Mouse (Mus musculus): ENCODE measurements around the gene Cnnm2. TPM values are rescaled to one million over a fixed set of nuclear protein-coding genes. Genes with fewer than 3 reads are reported as not detected.

Gene Cnnm2
- total RNA-seq, 2 experiments from 2014 or later = 6.0 to 6.7 TPM

DNA sequence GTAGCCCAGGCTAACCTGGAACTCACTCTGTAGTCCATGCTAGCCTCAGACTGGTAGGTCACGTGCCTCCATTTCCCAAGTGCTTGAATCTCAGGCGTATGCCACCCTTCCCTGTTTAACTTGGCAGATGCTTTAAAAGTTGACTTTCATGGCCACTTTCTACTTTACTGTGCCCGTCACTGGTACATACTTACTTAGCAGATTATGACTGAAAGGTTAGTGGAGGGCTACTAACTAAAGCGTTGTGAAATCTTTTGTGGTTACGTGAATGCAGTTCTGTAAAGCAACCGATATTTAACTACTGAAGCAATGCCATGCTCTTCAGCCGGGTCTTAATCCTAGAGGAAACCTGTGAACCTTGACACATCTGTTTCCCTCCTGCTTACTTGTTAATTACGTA, 30.5 kb downstream of the Cnnm2 start:
- intact Hi-C loops (cut with DNase I) = no loop called here
- no peak for DNase-seq

GRCm38 (mm10) chr19:46792480-46792879, 31.1 kb downstream of the Cnnm2 start:
- DNase-seq = no peak
- intact Hi-C loops (cut with DNase I) = no loop called here

- DNase-seq = no peak
- intact Hi-C loops (cut with DNase I) = no loop called here
Measured at GRCm38 (mm10) chr19:46794181-46794580, 32.8 kb downstream of the Cnnm2 start.

GRCm38 (mm10) chr19:46799903-46800583, 38.6 kb downstream of the Cnnm2 start:
- DNase-seq = no peak
- intact Hi-C loops (cut with DNase I) = no loop called here

DNA sequence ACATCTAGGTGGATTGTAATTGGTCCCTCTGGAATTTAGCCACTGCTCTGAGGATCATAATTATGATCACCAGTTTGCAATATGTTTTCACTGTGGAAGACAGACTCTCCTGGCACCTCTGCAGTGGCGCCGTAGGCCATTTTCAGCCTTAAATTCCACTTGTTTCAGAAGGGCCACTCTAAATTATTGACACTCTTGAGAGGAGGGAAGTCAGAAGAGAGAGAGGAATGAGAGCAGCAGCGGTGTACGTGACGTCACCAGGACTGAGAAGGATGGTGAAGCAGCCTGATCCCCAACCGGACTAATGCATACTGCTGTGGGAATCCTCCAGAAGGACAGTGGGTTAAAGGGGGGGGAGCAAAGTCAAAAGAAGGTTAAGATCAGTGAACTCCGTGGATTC, 40.1 kb downstream of the Cnnm2 start:
- intact Hi-C loops (cut with DNase I) = no loop called here
- no peak for DNase-seq

DNA sequence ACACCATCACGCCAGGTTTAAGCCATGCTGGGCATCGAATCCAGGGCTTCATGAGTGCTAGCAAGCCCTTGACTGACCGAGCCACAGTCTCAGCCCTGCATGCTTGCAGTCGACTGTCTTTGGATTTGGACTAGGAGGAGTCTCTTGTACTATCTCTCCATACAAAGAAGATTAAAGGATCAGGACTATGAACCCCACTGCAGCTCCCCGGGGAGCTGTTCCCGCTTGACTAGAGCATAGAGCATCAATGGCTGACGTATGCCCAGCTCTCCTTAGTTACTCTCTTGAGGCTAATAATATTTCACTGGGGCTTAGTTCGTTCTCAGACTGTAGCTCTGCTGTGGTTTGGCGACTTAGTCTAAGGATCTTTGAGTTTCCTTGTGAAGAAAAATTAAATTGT, 40.9 kb downstream of the Cnnm2 start:
- intact Hi-C loops (cut with DNase I) = no loop called here
- DNase-seq = no peak

- intact Hi-C loops (cut with DNase I) = no loop called here
- no peak for DNase-seq
Measured at GRCm38 (mm10) chr19:46803732-46804131, 42.3 kb downstream of the Cnnm2 start.

DNA sequence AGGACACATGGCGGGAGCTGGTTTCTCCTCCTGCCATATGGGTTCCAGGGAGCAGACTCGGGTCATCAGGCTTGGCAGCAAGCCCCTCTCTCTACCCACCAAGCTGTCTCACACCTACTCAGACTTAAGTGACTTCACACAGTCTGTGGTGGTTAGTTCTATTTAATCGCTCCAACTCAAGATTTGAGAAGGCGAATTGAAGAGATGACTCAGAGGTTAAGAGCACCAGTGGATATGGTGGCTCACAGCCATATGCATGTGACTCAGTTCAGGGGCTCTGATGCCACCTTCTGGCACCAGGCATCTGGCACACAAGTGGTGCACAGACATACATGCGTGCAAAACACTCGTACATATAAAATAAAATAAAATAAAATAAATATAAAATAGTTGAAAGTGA, 43.4 kb downstream of the Cnnm2 start:
- intact Hi-C loops (cut with DNase I) = no loop called here
- no peak for DNase-seq

- no peak for DNase-seq
- intact Hi-C loops (cut with DNase I) = no loop called here
Measured at GRCm38 (mm10) chr19:46805933-46806688, 44.7 kb downstream of the Cnnm2 start.

- DNase-seq = no peak
- intact Hi-C loops (cut with DNase I) = no loop called here
Measured at GRCm38 (mm10) chr19:46808261-46808660, 46.9 kb downstream of the Cnnm2 start.

DNA sequence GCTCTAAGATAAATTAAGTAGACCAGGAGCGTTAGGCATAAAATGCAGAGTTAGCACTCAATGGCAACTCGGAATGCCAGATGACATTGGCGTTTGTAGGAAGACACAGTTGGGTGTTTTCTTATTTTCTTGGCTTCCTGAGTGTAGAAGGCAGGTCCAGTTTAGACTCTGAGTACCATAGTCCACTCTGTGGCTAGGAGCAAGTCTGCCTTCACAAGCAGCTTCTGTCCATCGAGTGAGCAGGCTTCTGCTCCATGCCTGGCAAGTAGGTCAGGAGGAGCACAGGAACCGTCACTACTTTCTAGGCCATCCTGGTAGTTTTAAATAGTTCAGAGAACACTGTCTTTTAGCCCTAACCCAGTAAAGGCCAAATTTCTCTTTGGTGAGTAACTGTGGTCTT, 47.6 kb downstream of the Cnnm2 start:
- DNase-seq = no peak
- intact Hi-C loops (cut with DNase I) = no loop called here

DNA sequence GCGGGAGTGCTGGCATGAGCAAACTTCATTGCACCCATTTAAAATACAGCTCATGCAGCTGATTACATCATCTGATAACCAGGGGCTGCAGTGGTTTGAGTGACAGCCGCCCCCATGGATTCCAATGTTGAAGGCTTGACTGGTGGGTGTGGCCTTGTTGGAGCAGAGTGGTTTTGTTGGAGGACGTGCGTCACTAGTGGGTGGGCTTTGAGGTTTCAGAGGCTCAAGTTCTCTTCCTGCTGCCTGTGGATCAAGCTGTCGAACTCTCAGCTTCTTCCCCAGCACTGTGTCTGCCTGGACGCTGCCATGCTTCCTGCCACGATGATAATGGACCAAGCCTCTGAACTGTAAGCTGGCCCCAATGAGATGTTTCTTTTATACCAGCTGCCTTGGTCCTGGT, 57.9 kb downstream of the Cnnm2 start:
- intact Hi-C loops (cut with DNase I) = no loop called here
- DNase-seq = no peak

DNA sequence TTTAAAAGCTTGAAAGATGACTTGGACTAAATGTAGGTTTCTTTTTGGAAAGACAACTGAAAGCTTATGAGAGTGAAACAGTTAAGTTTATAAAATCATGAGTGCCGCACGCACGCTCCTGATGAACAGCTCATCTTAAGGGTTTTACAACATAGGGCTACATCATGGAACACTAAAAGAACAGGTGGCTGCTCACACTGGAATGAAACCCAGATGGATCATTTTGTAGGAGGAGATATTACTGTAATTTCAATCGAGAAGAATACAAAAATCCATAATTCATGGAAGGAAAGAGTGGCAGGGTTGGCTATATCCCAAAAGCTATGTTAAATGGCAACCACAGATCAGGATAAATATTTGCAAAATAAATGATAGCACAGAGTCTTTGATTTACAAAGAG, 61.1 kb downstream of the Cnnm2 start:
- intact Hi-C loops (cut with DNase I) = no loop called here
- DNase-seq = no peak

DNA sequence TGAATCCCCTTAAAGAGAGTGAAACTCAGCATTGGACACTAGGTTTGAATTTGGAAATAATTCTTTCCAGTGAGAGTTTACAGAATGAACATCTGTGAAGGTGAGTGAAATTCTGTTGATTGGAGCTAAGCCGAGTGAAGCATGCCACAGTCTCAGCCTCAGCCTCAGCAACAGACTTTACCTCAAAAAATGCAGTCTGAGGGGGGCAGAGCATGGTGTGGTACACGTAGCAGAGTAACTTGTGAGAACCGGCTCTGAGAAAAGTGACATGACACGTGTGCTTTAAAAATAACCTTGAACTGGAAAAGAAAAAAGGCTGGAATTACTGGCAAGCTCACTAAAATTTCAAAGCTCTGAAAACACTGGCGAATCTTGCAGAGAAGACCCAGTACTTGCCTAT, 62.4 kb downstream of the Cnnm2 start:
- intact Hi-C loops (cut with DNase I) = no loop called here
- DNase-seq = no peak

GRCm38 (mm10) chr19:46824867-46825266, 63.5 kb downstream of the Cnnm2 start:
- no peak for DNase-seq
- intact Hi-C loops (cut with DNase I) = no loop called here

GRCm38 (mm10) chr19:46827654-46828165, 66.3 kb downstream of the Cnnm2 start:
- intact Hi-C loops (cut with DNase I) = no loop called here

GRCm38 (mm10) chr19:46828961-46829360, 67.6 kb downstream of the Cnnm2 start:
- DNase-seq = no peak
- intact Hi-C loops (cut with DNase I) = no loop called here

More at GRCm38 (mm10) chr19:46827654-46828165, 66.3 kb downstream of the Cnnm2 start:
- no peak for DNase-seq

DNA sequence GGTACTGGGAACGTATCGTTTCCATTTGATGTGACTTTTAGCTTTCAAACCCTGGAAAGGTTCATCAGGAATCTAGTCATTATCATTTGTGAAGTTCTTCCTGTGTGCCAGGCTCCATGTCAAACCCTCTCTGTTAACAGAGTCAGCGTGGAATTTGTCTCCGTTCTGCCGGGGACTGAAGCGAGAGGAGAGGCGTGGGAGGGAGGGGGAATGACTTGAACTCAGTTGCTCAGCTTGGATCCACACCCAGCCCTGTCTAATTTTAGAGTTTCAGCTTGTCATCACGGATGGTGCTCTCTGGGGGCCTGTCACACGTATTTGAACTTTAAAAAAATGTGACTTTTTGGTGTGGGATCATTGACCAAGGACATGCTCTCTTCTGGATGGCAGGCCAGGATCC, 70.0 kb downstream of the Cnnm2 start:
- intact Hi-C loops (cut with DNase I) = no loop called here
- no peak for DNase-seq

- DNase-seq = no peak
- intact Hi-C loops (cut with DNase I) = no loop called here
Measured at GRCm38 (mm10) chr19:46834301-46834700, 72.9 kb downstream of the Cnnm2 start.

DNA sequence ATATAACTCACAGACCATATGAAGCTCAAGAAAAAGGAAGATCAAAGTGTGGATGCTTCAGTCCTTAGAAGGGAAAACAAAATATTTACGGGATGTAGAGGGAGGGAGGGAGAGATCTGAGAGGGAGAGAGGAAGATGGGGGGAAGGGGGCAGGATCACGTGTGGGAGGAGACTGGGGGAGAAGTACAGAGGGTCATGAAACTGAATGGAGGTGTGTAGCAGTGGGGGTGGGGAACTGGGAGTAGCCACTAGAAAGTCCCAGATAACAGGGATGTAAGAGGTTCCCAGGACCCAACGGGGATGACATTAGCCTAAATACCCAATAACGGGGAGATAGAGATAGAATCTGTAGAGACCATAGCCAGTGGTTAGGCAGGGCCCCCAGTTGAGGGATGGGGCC, 73.9 kb downstream of the Cnnm2 start:
- intact Hi-C loops (cut with DNase I) = no loop called here
- no peak for DNase-seq

- intact Hi-C loops (cut with DNase I) = no loop called here
- DNase-seq = no peak
Measured at GRCm38 (mm10) chr19:46836085-46836484, 74.7 kb downstream of the Cnnm2 start.

Data from heart, postnatal 36 days (tissue).